Mouse (Mus musculus) right cerebral cortex, postnatal 4 days (tissue): ENCODE results near the gene Abca17.

Experiments used
- DNase-seq: peaks from one replicate; pipeline ENCODE4 v3.0.0-alpha.2; 2022

The Abca17 gene

DNA sequence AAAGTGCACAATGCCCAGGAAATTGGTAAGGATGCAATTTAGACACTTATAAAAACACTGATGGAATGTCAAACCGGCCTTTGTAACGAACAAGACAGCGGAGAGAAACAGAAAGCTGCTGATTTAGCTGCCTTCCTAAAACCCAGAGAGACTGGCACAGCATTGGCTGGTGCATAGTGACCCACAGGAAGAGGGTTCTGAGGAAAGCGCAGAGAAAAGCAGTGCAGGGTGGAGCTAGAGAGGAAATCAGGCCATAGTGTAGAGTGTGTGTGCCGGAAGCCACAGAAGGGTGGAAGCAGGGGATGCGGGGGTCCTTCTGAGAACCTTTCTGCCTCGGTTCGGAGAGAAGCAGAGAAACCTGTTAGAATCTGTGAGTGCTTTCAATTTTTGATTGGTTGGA is 6.2 kb downstream of the Abca17 start:
- DNase-seq, result no peak

DNA sequence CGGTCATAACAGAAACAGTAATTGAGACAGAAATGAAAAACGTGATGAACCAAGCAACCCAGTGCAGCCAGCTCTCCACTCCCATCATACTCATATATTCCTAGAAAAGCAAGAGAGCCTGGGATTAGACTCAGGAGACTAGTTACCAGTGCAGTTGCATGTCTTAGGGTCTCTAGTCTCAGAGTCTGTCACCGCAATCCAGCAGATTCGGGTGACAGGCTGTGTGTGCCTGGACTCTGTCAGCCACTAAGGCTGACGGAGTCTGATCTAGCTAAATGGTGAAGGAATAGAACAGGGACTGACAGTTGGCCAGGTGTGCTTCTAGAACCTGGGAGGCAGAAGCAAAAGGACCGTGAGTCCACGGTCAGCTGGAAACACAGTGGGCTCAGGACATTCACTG is 23.2 kb downstream of the Abca17 start:
- DNase-seq, result no peak

DNA sequence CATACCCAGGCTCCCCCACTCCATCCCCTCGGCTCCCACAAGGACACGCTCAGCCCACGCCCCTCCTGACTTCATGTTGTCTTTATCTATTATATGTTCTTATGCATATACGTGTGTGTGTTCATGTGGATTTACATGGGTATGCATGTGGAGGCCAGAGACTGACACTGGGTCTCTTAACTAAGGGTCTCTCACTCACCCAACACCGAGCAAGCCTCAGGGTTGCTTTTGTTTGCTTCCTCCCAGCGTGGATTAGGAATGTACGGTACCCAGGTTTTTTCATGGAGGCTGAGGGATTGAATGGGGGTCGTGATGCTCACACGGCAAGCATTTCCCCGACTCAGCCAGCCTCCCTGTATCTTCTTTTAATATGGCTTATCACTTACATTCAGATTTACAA is 25.8 kb downstream of the Abca17 start:
- DNase-seq, result no peak

DNA sequence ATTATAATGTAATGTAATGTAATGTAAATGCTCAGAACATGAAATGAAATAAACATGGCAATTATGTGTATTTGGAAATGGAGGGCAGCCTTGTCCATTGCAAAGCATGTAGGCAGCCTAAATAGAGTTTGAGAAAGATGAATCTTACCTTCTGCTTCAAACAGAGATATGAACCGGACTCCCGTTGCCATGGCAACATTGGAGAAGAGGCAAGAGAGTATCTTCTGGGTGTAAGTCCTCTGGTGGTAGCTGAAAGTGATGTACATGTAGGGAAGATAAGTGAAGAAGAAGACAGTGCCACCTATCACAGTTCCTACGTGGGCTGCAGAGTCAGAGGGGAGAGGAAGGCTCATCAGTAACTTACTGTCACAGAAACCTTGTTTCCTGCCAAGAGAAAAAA is 30.0 kb downstream of the Abca17 start:
- DNase-seq, result no peak

GRCm38 (mm10) chr17:24307500-24307899 is 43.4 kb downstream of the Abca17 start:
- DNase-seq, result no peak

- DNase-seq, result no peak
Measured at GRCm38 (mm10) chr17:24300651-24301050, 50.2 kb downstream of the Abca17 start.

GRCm38 (mm10) chr17:24289338-24289737 is 61.5 kb downstream of the Abca17 start:
- no peak for DNase-seq

DNA sequence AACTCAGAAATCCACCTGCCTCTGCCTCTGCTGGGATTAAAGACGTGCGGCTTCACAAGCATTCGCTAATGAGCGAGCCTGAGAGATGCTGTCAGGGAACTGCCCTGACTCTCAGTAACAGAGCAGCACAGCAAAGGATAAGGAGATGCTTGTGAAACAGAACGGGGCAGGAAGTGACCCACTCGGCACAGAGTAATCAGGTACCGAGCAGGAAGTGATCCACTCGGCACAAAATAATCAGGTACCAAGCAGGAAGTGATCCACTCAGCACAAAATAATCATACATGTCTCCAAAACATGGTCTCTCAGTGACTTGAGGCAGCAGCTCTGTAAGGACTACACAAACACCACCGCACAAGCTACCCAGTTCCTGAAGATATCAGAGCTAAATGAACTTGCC is 62.4 kb downstream of the Abca17 start:
- no peak for DNase-seq

GRCm38 (mm10) chr17:24285680-24286079 is 65.2 kb downstream of the Abca17 start:
- DNase-seq, result no peak

DNA sequence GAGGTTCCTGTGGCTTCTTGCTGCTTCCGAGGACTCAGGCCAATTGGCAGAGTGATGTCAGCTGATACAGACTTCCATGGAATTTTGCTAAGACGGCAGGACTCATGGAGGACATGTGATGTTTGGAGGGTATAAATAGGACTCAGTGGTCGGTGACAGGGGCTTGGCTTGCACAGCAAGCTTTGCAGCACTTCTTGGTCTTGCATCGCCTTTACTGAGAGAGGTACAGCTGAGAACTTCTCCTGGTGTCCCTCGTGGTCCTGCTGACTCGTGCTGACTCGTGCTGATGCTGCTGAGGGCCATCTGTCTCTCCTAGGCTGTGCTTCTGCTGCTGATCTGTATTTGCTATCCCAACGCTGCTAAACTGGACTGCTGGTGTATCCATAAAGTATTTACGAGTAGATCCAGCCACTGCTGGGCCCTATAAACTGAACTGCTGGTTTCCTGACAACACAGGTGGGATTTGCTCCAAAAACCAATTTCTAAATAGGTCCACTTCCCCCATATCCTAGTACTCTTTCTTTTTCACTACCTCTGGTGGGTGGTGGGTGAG is 67.5 kb downstream of the Abca17 start:
- DNase-seq, result no peak

DNA sequence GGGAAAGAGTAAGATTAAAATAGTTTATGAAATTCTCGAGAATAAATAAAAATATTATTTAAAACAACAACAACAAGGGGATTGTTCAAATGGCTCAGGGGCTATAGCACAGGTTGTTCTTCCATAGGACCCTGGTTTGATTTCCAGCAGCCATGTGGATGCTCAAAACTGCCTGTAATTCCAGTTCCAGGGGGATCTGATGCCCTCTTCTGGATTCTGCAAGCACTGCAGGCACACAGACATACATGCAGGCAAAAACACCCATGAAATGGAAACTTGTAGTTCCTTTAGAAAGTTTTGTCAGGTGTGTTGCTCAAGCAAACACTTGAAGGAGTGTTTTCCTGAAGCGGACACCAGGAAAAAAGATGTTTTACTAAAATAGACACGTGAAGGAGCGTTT is 68.2 kb downstream of the Abca17 start:
- no peak for DNase-seq

GRCm38 (mm10) chr17:24279907-24280306 is 71.0 kb downstream of the Abca17 start:
- DNase-seq, result no peak

DNA sequence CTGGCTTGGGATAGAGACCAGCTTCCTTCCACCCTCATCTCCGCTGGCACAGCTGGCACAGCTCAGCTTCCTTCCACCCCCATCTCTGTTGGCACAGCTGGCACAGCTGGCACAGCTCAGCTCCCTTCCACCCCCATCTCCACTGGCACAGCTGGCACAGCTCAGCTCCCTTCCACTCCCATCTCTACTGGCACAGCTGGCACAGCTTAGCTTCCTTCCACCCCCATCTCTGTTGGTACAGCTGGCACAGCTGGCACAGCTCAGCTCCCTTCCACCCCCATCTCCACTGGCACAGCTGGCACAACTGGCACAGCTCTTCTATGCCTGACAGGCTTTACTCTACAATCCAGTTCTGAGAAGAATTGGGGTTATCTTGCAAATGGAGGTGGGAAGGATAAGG is 83.7 kb downstream of the Abca17 start:
- DNase-seq, result no peak

DNA sequence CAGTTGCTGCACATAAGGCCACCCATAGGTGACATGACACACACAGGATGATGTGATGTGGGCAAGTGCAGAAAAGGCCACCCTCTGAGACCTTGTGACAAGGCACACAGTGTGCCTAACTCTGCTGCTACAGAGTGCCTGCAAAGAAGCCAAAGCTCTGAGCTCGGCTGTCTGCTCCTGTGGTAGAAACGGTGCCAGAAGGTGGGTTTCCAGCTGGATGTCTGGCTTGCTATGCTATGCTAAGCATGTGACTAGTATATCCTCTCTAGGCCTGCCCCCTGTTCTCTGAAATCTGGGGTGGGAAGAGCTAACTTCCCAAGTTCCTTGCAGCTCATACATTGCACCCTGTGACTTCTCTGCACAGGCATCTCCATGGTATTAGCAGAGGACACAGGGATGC is 86.1 kb downstream of the Abca17 start:
- DNase-seq, result no peak

GRCm38 (mm10) chr17:24260516-24260915 is 90.4 kb downstream of the Abca17 start:
- no peak for DNase-seq

GRCm38 (mm10) chr17:24259702-24260101 is 91.2 kb downstream of the Abca17 start:
- no peak for DNase-seq

GRCm38 (mm10) chr17:24258981-24259380 is 91.9 kb downstream of the Abca17 start:
- DNase-seq, result no peak

DNA sequence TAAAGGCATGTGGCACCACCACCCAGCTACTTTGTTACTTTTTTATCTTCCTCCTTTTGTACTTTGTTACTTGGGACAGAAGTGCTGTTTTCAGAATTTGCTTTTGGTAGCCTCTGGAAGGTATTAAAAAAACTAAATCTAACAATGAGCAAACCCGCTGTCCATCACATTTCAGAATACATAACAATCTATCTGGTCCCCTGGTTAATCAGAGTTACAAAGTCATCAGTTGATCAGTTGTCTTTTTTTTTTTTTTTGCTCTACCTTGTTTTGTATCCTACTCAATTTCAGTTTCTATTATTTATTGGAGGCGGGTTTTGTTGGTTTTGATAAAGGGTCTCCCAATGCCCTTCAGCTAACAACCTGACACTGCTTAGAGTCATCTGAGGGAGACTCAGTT is 98.5 kb downstream of the Abca17 start:
- DNase-seq, result no peak

GRCm38 (mm10) chr17:24251320-24252069 is 99.4 kb downstream of the Abca17 start, which contains the start of gene Ccnf:
TSS of gene Ccnf (minus strand) at chr17:24251484.
- peak; percentile 90 for DNase-seq

- no peak for DNase-seq
Measured at GRCm38 (mm10) chr17:24250988-24251319, 99.9 kb downstream of the Abca17 start.

GRCm38 (mm10) chr17:24248641-24249040 is 102.2 kb downstream of the Abca17 start:
- DNase-seq, result no peak

DNA sequence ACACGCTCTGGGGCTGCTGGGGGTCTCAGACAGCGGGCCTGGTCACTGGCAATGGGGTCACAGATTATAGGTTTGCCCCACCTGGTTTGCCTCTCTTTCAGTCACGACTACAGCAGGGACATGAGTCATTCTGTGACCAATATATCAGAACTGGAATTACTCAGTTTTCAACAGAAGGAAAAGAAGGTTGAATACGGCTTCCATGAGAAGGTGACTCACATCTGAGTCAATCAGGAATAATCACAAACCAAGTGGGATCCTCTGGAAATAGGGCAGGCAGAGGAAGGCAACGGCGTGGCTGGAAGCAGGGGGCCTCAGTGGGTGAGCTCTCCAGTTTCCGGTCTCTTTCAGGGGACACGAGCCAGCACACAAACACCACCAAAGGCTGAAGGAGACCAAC is 106.8 kb downstream of the Abca17 start:
- no peak for DNase-seq

- DNase-seq, result peak; percentile 67
Measured at GRCm38 (mm10) chr17:24243311-24243969, 107.4 kb downstream of the Abca17 start.

DNA sequence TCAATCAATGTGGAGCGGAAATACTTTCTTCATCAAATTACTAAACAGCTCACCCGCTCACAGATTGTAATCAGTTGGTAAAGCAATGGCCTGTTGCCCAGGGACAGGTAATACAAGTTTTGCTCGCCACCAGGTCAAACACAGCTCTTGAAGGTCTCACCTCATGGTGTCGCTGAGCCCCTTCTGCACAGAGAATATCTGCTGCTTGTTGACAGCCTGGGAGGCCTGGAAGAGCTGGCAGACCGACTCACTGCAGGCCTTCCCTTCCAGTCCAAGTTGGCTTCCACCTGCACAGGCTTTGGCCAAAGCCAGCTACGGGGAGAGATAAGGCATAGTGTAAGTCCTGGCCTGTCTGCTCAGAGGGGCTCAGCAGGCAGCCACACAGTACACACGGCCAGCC is 113.9 kb downstream of the Abca17 start:
- DNase-seq, result no peak

DNA sequence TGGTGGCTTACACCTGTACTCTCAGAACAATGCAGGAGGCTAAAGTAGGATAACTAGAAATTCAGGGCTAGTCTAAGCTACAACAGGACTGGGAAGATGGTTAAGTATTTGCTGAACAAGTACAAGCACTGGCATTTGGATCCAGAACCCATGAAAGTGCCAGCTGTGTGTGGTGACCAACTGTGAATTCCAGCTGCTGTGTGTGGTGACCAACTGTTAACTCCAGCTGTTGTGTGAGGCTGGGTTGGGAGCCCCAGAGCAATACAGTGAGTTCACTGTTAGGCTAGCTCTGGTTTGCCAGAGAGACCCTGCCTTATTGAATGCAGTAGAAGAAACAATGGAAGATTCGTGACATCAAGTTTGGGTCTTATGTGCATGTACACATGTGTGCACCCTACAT is 114.4 kb downstream of the Abca17 start:
- DNase-seq, result no peak
